Mouse (Mus musculus): ENCODE data around the gene Lhx8. TPM values are rescaled to one million over a fixed set of nuclear protein-coding genes. Genes with fewer than 3 reads are reported as not detected.

Gene Lhx8
- not detected in 2 replicates for polyA plus RNA-seq (2015; fragmentation: Nextera tagmentation; extraction: Ambion mirVana)

DNA sequence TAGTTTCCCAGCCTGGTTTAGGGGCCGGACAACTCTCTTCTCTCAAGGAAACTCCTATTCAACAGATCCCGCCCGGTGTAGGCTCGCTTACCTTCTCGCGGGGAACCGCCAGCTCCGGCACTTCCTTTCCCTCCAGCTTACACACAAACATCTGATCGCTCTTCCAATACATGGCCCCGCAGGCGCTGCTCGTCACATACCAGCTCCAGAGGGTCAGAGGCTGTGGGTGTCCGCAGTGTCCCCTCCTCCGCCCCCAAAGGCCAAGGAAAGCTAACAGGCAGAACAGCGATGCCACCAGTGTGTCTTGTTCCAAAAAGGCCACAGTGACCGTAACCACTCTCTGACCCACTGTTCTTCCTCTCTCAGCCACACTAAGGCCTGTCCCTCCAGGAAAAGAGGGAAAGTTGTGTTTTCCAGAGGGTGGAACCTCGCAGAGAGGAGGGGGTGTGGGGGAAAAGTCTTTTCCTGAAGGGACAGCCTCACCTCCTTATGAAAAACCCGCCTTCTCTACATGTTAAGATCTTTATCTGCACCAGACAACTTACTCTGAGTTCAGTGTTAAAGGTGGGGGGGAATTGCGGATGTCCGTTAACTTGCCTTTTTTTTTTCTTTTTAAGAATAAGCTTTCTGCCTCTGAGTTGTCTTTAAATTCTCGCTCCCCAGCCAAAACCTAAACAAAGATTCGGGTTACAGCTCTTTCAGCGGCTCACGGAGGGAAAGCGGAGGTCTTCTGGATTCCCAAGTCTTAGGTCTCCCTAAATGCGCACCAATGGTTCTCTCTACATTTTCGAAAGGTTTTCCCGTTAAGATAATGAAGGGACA, at the start of gene Lhx8:
Gene Lhx8, minus strand, starts transcription at position 479 of the 822 bp plus-strand sequence.
- Histone ChIP-seq H3K27me3 (ENCODE audit: insufficient read depth, low read length) (peaks cover 81% of the 10 kb centered on the region), H3K4me3 (replicated peaks; ENCODE audit: low read depth, low read length) (peak within 1 kb of the TSS; percentile 8; the same call in 1 of the 2 replicates), H3K36me3 (ENCODE audit: insufficient read depth, low read length) (no peaks in the 10 kb centered on the region), H3K4me1 (replicated peaks; ENCODE audit: insufficient read depth, low read length) (peaks cover 13% of the 10 kb centered on the region; the same call in 1 of the 2 replicates), H3K4me2 (ENCODE audit: low read length) (peak within 1 kb of the TSS; percentile 32), H3K9ac (ENCODE audit: low read depth, low read length) (no peak within 1 kb of the TSS), H3K27ac (no peak within 1 kb of the TSS), H3K9me3 (replicated peaks; ENCODE audit: low read length) (no peaks in the 10 kb centered on the region)
- DNase-seq (ENCODE audit: low spot score) (peak; percentile 73), ATAC-seq (replicated peaks; ENCODE audit: low FRiP score, low read depth) (no peak)
- 2% methylated on average over 28 of the region's 28 CpGs for WGBS
- TF ChIP-seq CTCF (IDR thresholded peaks at IDR 0.05; ENCODE audit: low read depth) = no peak

DNA sequence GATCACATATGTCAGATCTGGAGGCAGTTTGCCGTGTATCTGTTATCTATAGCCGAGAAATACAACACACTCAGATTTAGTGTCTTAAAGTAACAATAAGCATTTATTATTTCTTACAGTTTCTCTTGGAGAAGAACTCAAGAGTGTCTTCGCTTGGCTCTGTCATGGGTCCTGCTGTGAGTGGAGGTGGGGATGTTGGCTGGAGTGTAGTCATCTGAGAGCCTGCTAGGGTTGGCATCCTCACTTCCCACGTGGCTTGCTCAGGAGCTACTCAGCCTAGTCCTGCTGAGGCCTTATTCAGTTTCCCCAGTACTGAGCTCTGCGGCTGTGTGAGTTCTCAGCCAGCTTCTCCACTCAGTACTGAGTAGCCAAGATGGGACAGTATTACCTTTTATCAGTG, 43.1 kb upstream of the Lhx8 start:
- Histone ChIP-seq H3K9me3 (replicated peaks; ENCODE audit: low read length) (no peaks in the 10 kb centered on the region), H3K4me2 (ENCODE audit: low read length) (no peak overlapping the region), H3K27me3 (ENCODE audit: insufficient read depth, low read length) (no peaks in the 10 kb centered on the region), H3K9ac (ENCODE audit: low read depth, low read length) (no peak overlapping the region), H3K36me3 (ENCODE audit: insufficient read depth, low read length) (no peaks in the 10 kb centered on the region), H3K27ac (no peak overlapping the region), H3K4me1 (replicated peaks; ENCODE audit: insufficient read depth, low read length) (no peaks in the 10 kb centered on the region), H3K4me3 (replicated peaks; ENCODE audit: low read depth, low read length) (no peak overlapping the region)
- WGBS = 83% methylated on average over 5 of the region's 5 CpGs
- ATAC-seq (replicated peaks; ENCODE audit: low FRiP score, low read depth) = no peak
- TF ChIP-seq CTCF (IDR thresholded peaks at IDR 0.05; ENCODE audit: low read depth) = no peak
- no peak for DNase-seq (ENCODE audit: low spot score)

DNA sequence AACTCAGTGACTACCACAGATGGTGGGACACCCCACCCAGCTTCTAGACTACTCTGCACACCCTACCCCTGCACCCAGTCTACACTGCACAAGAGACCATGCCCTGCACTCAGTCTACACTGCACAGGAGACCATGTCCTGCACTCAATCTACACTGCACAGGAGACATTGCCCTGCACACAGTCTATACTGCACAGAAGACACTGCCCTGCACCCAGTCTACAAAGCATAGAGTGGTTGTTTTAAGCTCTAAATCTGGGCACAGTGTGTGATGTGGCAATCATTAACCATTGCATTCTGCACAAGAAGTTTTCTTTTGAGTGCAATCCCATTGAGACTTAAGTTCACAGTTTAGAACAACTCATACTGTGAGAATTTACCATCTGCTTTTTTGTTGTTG, 42.2 kb upstream of the Lhx8 start:
- no peak overlapping the region for H3K4me3 ChIP-seq (replicated peaks; ENCODE audit: low read depth, low read length)
- H3K9ac ChIP-seq (ENCODE audit: low read depth, low read length) = no peak overlapping the region
- H3K4me2 ChIP-seq (ENCODE audit: low read length) = no peak overlapping the region
- H3K4me1 ChIP-seq (replicated peaks; ENCODE audit: insufficient read depth, low read length) = no peaks in the 10 kb centered on the region
- no peaks in the 10 kb centered on the region for H3K27me3 ChIP-seq (ENCODE audit: insufficient read depth, low read length)
- no peak overlapping the region for H3K27ac ChIP-seq
- TF ChIP-seq CTCF (IDR thresholded peaks at IDR 0.05; ENCODE audit: low read depth) = no peak
- H3K36me3 ChIP-seq (ENCODE audit: insufficient read depth, low read length) = no peaks in the 10 kb centered on the region
- no peaks in the 10 kb centered on the region for H3K9me3 ChIP-seq (replicated peaks; ENCODE audit: low read length)
- DNase-seq (ENCODE audit: low spot score) (no peak), ATAC-seq (replicated peaks; ENCODE audit: low FRiP score, low read depth) (no peak)

DNA sequence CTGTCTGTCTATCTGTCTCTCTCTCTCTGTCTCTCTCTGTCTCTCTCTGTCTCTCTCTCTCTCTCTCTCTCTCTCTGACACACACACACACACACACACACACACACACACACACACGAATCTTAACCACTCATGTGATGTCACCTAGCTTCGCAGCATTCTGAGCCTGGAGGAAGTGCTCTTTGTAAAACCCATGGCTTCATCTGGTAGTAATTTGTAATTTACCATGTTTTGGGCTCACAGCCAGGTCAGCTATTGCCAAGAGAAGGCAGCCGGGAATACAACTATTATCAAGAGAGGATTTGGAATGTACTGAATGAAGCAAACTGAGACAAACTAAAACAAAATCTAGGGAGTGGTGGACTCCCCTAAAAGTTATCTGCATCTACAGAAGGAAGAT, 36.9 kb upstream of the Lhx8 start:
- DNase-seq (ENCODE audit: low spot score) = peak; percentile 24
- no peaks in the 10 kb centered on the region for H3K36me3 ChIP-seq (ENCODE audit: insufficient read depth, low read length)
- no peak overlapping the region for H3K4me3 ChIP-seq (replicated peaks; ENCODE audit: low read depth, low read length)
- H3K9ac ChIP-seq (ENCODE audit: low read depth, low read length) = no peak overlapping the region
- no peaks in the 10 kb centered on the region for H3K9me3 ChIP-seq (replicated peaks; ENCODE audit: low read length)
- no peak for ATAC-seq (replicated peaks; ENCODE audit: low FRiP score, low read depth)
- TF ChIP-seq CTCF (IDR thresholded peaks at IDR 0.05; ENCODE audit: low read depth) = no peak
- H3K27me3 ChIP-seq (ENCODE audit: insufficient read depth, low read length) = no peaks in the 10 kb centered on the region
- H3K4me2 ChIP-seq (ENCODE audit: low read length) = no peak overlapping the region
- 60% methylated on average over 3 of the region's 3 CpGs for WGBS
- H3K4me1 ChIP-seq (replicated peaks; ENCODE audit: insufficient read depth, low read length) = 0 out of 2 replicates have a peak, but pooled peaks cover 5% of the 10 kb centered on the region
- no peak overlapping the region for H3K27ac ChIP-seq

DNA sequence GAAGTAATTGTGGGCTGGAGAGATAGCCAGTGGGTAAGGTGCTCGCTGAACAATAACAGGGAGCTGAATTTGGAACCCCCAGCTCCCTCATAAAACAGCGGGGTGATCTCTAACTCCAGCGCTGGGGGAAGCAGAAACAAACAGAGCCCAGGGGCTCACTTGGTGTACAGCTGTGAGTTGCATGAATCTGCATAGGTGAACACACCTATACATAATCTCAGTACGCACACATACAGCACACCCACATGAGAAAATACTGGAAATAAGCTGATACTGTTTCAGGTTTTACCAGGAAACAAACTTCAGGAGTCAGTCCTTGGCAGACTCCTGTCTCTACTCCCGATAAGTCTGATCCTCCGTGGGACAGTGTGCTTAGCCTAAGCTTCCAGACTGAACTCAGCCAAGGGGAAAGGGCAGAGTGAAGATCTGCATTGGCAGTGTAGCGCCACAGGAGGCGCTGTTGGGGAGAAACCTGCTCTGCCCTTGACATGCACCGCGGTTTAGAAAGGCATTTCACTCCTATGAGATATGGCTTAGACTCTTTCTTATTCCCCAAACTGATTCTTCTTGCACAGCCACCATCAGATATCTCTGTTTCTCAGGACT, 34.2 kb upstream of the Lhx8 start:
- Histone ChIP-seq H3K9ac (ENCODE audit: low read depth, low read length) (no peak overlapping the region), H3K27me3 (ENCODE audit: insufficient read depth, low read length) (no peaks in the 10 kb centered on the region), H3K4me3 (replicated peaks; ENCODE audit: low read depth, low read length) (no peak overlapping the region), H3K4me1 (replicated peaks; ENCODE audit: insufficient read depth, low read length) (0 out of 2 replicates have a peak, but pooled peaks cover 5% of the 10 kb centered on the region), H3K4me2 (ENCODE audit: low read length) (peak overlapping the region; percentile 38; the same call in 1 of the 2 replicates), H3K27ac (no peak overlapping the region), H3K9me3 (replicated peaks; ENCODE audit: low read length) (no peaks in the 10 kb centered on the region), H3K36me3 (ENCODE audit: insufficient read depth, low read length) (no peaks in the 10 kb centered on the region)
- ATAC-seq (replicated peaks; ENCODE audit: low FRiP score, low read depth) (peak; percentile 82), DNase-seq (ENCODE audit: low spot score) (peak; percentile 79)
- TF ChIP-seq CTCF (IDR thresholded peaks at IDR 0.05; ENCODE audit: low read depth) = peak; percentile 79
- WGBS = 24% methylated on average over 10 of the region's 10 CpGs

DNA sequence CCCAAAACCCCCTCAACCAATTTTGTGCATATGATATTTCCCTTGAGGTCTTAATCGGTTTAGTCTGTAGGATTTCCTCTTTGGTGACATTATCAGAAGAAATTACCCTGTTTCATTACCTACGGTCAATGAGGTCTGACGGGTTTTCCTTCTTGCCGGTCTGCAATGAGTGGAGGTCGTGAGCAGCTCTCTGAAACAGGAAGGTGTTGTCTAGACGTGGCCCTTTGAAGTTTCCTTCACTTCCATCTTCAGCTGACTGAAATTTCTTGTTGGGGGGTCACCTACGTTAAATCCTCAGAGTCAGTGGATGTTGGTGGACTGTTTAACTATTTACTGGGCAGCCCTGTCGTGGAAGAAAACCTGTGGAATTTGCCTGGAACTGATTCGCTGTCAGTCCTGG, 33.0 kb upstream of the Lhx8 start:
- Histone ChIP-seq H3K36me3 (ENCODE audit: insufficient read depth, low read length) (no peaks in the 10 kb centered on the region), H3K9me3 (replicated peaks; ENCODE audit: low read length) (no peaks in the 10 kb centered on the region), H3K4me1 (replicated peaks; ENCODE audit: insufficient read depth, low read length) (0 out of 2 replicates have a peak, but pooled peaks cover 5% of the 10 kb centered on the region), H3K9ac (ENCODE audit: low read depth, low read length) (no peak overlapping the region), H3K4me2 (ENCODE audit: low read length) (no peak overlapping the region), H3K27me3 (ENCODE audit: insufficient read depth, low read length) (no peaks in the 10 kb centered on the region), H3K4me3 (replicated peaks; ENCODE audit: low read depth, low read length) (no peak overlapping the region), H3K27ac (no peak overlapping the region)
- no peak for TF ChIP-seq CTCF (IDR thresholded peaks at IDR 0.05; ENCODE audit: low read depth)
- no peak for ATAC-seq (replicated peaks; ENCODE audit: low FRiP score, low read depth)
- 42% methylated on average over 9 of the region's 9 CpGs for WGBS
- DNase-seq (ENCODE audit: low spot score) = no peak
